Mouse (Mus musculus): Measurements from ENCODE around the gene Rtn3. TPM values are rescaled to one million over a fixed set of nuclear protein-coding genes. Genes with fewer than 3 reads are reported as not detected.

The Rtn3 gene
- polyA plus RNA-seq (2016; fragmentation: Nextera tagmentation; extraction: Ambion mirVana), result 306 and 368 TPM in 2 replicates

GRCm38 (mm10) chr19:7482599-7483511, at the start of gene Rtn3:
Rtn3 (minus strand) TSS chr19:7483281.
- peak; percentile 99 for DNase-seq (ENCODE audit: low spot score)
- 0% methylated on average over 80 of the region's 80 CpGs for WGBS
- Histone ChIP-seq H3K27ac (replicated peaks) (peak within 1 kb of the TSS; percentile 99), H3K36me3 (peaks cover 24% of the 10 kb centered on the region), H3K9me3 (replicated peaks) (no peaks in the 10 kb centered on the region), H3K4me1 (peaks cover 27% of the 10 kb centered on the region), H3K4me3 (peak within 1 kb of the TSS; percentile 88), H3K27me3 (ENCODE audit: low read depth, poor library complexity, severe bottlenecking) (no peaks in the 10 kb centered on the region)

GRCm38 (mm10) chr19:7531906-7532305, 48.8 kb upstream of the Rtn3 start:
- Histone ChIP-seq H3K4me3 (no peak overlapping the region), H3K27me3 (ENCODE audit: low read depth, poor library complexity, severe bottlenecking) (no peaks in the 10 kb centered on the region), H3K9me3 (replicated peaks) (no peaks in the 10 kb centered on the region), H3K36me3 (peaks cover 46% of the 10 kb centered on the region), H3K27ac (replicated peaks) (no peak overlapping the region), H3K4me1 (no peaks in the 10 kb centered on the region)
- 91% methylated on average over 5 of the region's 5 CpGs for WGBS
- DNase-seq (ENCODE audit: low spot score), result no peak

- Histone ChIP-seq H3K27ac (replicated peaks) (no peak overlapping the region), H3K9me3 (replicated peaks) (no peaks in the 10 kb centered on the region), H3K27me3 (ENCODE audit: low read depth, poor library complexity, severe bottlenecking) (no peaks in the 10 kb centered on the region), H3K4me1 (no peaks in the 10 kb centered on the region), H3K36me3 (peaks cover 43% of the 10 kb centered on the region), H3K4me3 (no peak overlapping the region)
- WGBS, result 62% methylated on average over 7 of the region's 7 CpGs
- peak; percentile 41 for DNase-seq (ENCODE audit: low spot score)
Observed at GRCm38 (mm10) chr19:7528639-7529428, 45.8 kb upstream of the Rtn3 start.

- no peak for DNase-seq (ENCODE audit: low spot score)
- H3K4me1 ChIP-seq, result no peaks in the 10 kb centered on the region
- peaks cover 42% of the 10 kb centered on the region for H3K36me3 ChIP-seq
- no peak overlapping the region for H3K4me3 ChIP-seq
- no peaks in the 10 kb centered on the region for H3K27me3 ChIP-seq (ENCODE audit: low read depth, poor library complexity, severe bottlenecking)
- H3K9me3 ChIP-seq (replicated peaks), result no peaks in the 10 kb centered on the region; the same call in 1 of the 2 replicates
- WGBS, result 83% methylated on average over 3 of the region's 3 CpGs
- H3K27ac ChIP-seq (replicated peaks), result no peak overlapping the region
Observed at GRCm38 (mm10) chr19:7524879-7525278, 41.8 kb upstream of the Rtn3 start.

GRCm38 (mm10) chr19:7523781-7524180, 40.7 kb upstream of the Rtn3 start:
- Histone ChIP-seq H3K27ac (replicated peaks) (no peak overlapping the region), H3K4me1 (no peaks in the 10 kb centered on the region), H3K9me3 (replicated peaks) (no peaks in the 10 kb centered on the region; the same call in 1 of the 2 replicates), H3K4me3 (no peak overlapping the region), H3K36me3 (peaks cover 47% of the 10 kb centered on the region), H3K27me3 (ENCODE audit: low read depth, poor library complexity, severe bottlenecking) (no peaks in the 10 kb centered on the region)
- no peak for DNase-seq (ENCODE audit: low spot score)

- H3K4me1 ChIP-seq, result no peaks in the 10 kb centered on the region
- no peak overlapping the region for H3K27ac ChIP-seq (replicated peaks)
- DNase-seq (ENCODE audit: low spot score), result no peak
- peaks cover 52% of the 10 kb centered on the region for H3K36me3 ChIP-seq
- H3K4me3 ChIP-seq, result no peak overlapping the region
- H3K27me3 ChIP-seq (ENCODE audit: low read depth, poor library complexity, severe bottlenecking), result no peaks in the 10 kb centered on the region
- 96% methylated on average over 1 of the region's 1 CpGs for WGBS
- no peaks in the 10 kb centered on the region; the same call in 1 of the 2 replicates for H3K9me3 ChIP-seq (replicated peaks)
Observed at GRCm38 (mm10) chr19:7523292-7523691, 40.2 kb upstream of the Rtn3 start.

- 98% methylated on average over 2 of the region's 2 CpGs for WGBS
Observed at GRCm38 (mm10) chr19:7522856-7523255, 39.8 kb upstream of the Rtn3 start.

GRCm38 (mm10) chr19:7521619-7522018, 38.5 kb upstream of the Rtn3 start:
- no peak for DNase-seq (ENCODE audit: low spot score)
- Histone ChIP-seq H3K4me3 (no peak overlapping the region), H3K9me3 (replicated peaks) (no peaks in the 10 kb centered on the region; the same call in 1 of the 2 replicates), H3K27me3 (ENCODE audit: low read depth, poor library complexity, severe bottlenecking) (no peaks in the 10 kb centered on the region), H3K27ac (replicated peaks) (no peak overlapping the region), H3K36me3 (peaks cover 62% of the 10 kb centered on the region), H3K4me1 (no peaks in the 10 kb centered on the region)
- 93% methylated on average over 3 of the region's 3 CpGs for WGBS

More at GRCm38 (mm10) chr19:7522856-7523255, 39.8 kb upstream of the Rtn3 start:
- no peaks in the 10 kb centered on the region for H3K4me1 ChIP-seq
- H3K27me3 ChIP-seq (ENCODE audit: low read depth, poor library complexity, severe bottlenecking), result no peaks in the 10 kb centered on the region
- peaks cover 55% of the 10 kb centered on the region for H3K36me3 ChIP-seq
- no peaks in the 10 kb centered on the region; the same call in 1 of the 2 replicates for H3K9me3 ChIP-seq (replicated peaks)
- H3K27ac ChIP-seq (replicated peaks), result no peak overlapping the region
- DNase-seq (ENCODE audit: low spot score), result no peak
- H3K4me3 ChIP-seq, result no peak overlapping the region

- Histone ChIP-seq H3K4me3 (no peak overlapping the region), H3K27ac (replicated peaks) (no peak overlapping the region), H3K4me1 (no peaks in the 10 kb centered on the region), H3K36me3 (peaks cover 47% of the 10 kb centered on the region), H3K27me3 (ENCODE audit: low read depth, poor library complexity, severe bottlenecking) (no peaks in the 10 kb centered on the region), H3K9me3 (replicated peaks) (no peaks in the 10 kb centered on the region)
- WGBS, result 91% methylated on average over 1 of the region's 1 CpGs
- no peak for DNase-seq (ENCODE audit: low spot score)
Observed at GRCm38 (mm10) chr19:7516437-7516836, 33.4 kb upstream of the Rtn3 start.

GRCm38 (mm10) chr19:7508026-7508425, 24.9 kb upstream of the Rtn3 start:
- H3K36me3 ChIP-seq, result peaks cover 21% of the 10 kb centered on the region
- H3K27me3 ChIP-seq (ENCODE audit: low read depth, poor library complexity, severe bottlenecking), result no peaks in the 10 kb centered on the region
- no peaks in the 10 kb centered on the region for H3K9me3 ChIP-seq (replicated peaks)
- no peak overlapping the region for H3K4me3 ChIP-seq
- DNase-seq (ENCODE audit: low spot score), result no peak
- no peaks in the 10 kb centered on the region for H3K4me1 ChIP-seq
- H3K27ac ChIP-seq (replicated peaks), result no peak overlapping the region
- 73% methylated on average over 4 of the region's 4 CpGs for WGBS

- WGBS, result 79% methylated on average over 1 of the region's 1 CpGs
- DNase-seq (ENCODE audit: low spot score), result no peak
- Histone ChIP-seq H3K4me1 (no peaks in the 10 kb centered on the region), H3K27ac (replicated peaks) (no peak overlapping the region), H3K36me3 (peaks cover 14% of the 10 kb centered on the region), H3K27me3 (ENCODE audit: low read depth, poor library complexity, severe bottlenecking) (no peaks in the 10 kb centered on the region), H3K4me3 (no peak overlapping the region), H3K9me3 (replicated peaks) (no peaks in the 10 kb centered on the region)
Observed at GRCm38 (mm10) chr19:7506321-7506720, 23.2 kb upstream of the Rtn3 start.

- Histone ChIP-seq H3K27ac (replicated peaks) (no peak overlapping the region), H3K4me1 (no peaks in the 10 kb centered on the region), H3K4me3 (no peak overlapping the region), H3K27me3 (ENCODE audit: low read depth, poor library complexity, severe bottlenecking) (no peaks in the 10 kb centered on the region), H3K9me3 (replicated peaks) (no peaks in the 10 kb centered on the region), H3K36me3 (no peaks in the 10 kb centered on the region)
- DNase-seq (ENCODE audit: low spot score), result no peak
- WGBS, result 83% methylated on average over 2 of the region's 2 CpGs
Observed at GRCm38 (mm10) chr19:7502432-7502831, 19.4 kb upstream of the Rtn3 start.

- 91% methylated on average over 1 of the region's 1 CpGs for WGBS
- Histone ChIP-seq H3K4me3 (no peak overlapping the region), H3K27ac (replicated peaks) (no peak overlapping the region), H3K27me3 (ENCODE audit: low read depth, poor library complexity, severe bottlenecking) (no peaks in the 10 kb centered on the region), H3K4me1 (no peaks in the 10 kb centered on the region), H3K36me3 (no peaks in the 10 kb centered on the region), H3K9me3 (replicated peaks) (no peaks in the 10 kb centered on the region)
- DNase-seq (ENCODE audit: low spot score), result no peak
Observed at GRCm38 (mm10) chr19:7500701-7501100, 17.6 kb upstream of the Rtn3 start.

Measured in midbrain, embryonic 10.5 days (tissue).